Mouse (Mus musculus) kidney, postnatal 25 days (tissue): Measurements from ENCODE around the gene Sorcs3.

Experiments
- DNase-seq, 2 experiments: peaks; one replicate each; pipeline ENCODE4 v3.0.0; 2021; ENCODE audit warnings: mixed read lengths in 2 of 2

Sorcs3 gene

DNA sequence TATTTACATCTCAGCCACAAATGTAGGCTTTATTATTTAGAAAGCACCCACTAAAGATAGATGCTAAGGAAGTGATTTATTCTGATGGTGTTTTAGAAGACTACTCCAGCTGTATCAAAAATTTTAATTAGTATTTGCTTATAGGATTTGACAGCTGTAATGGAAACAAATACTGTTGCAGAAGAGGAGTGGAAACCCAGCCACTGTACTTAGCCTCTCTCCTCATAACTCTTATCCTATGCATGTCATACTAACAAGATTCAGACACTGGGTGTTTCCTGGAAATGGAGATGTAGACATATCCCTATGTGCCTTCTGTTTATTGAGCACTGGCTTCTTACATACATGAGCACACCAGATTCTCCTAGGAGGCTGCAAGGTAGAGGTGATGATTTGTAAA, 338.5 kb downstream of the Sorcs3 start:
- no peak for DNase-seq

GRCm38 (mm10) chr19:48545421-48546132, 339.8 kb downstream of the Sorcs3 start:
- no peak for DNase-seq

DNA sequence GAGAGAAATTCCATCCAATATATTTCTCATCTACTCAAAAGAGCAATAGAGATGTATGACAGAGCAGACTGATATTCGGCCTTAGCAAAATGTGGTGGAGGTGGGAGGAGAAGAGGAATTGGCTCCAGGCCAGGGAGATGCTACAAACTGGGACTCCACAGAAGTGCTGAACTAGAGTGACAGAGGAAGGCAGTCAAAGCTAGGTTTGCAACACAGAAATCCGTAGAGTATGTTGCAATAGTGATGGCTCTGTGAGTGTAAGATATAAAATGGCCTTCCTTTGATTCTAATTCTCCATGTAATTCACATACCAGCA, 340.3 kb downstream of the Sorcs3 start:
- no peak for DNase-seq

- no peak for DNase-seq
Observed at GRCm38 (mm10) chr19:48548143-48548881, 342.5 kb downstream of the Sorcs3 start.

DNA sequence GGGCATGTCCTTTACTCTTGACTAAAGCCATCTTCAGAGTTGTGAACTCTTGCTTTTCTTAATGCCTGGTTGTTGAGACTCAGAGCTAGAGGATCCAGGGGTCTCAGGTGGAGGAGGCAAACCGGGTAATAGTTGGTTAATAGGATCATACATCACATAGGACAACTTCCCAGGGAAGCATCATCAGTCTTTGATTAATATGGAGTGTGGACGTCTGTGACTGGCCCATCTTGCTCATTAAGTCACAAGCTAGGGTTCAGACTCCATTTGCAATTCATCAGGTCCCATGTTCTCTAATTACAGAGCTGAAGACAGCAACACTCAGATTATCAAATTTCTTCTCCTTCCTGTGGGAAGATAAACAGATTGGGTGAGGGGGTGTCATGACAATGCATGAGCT, 353.6 kb downstream of the Sorcs3 start:
- no peak for DNase-seq

DNA sequence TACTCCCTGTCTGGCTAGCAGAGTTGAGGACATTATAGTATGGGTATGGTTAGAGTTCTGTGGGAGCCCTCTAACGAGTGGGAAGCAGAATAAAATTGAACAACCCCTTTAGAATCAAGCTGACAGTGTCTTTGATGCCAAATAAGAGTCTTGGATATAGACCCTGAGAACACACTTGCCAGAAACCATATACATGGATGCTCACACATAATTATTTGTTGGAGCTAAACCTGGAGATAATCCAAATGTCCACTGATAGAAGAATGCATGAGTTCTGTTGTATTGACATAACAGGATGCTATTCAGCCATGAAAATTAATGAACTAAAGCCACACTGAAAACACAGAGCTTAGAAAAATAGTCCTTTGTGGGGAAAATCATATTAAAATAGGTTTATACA, 369.9 kb downstream of the Sorcs3 start:
- DNase-seq = no peak

DNA sequence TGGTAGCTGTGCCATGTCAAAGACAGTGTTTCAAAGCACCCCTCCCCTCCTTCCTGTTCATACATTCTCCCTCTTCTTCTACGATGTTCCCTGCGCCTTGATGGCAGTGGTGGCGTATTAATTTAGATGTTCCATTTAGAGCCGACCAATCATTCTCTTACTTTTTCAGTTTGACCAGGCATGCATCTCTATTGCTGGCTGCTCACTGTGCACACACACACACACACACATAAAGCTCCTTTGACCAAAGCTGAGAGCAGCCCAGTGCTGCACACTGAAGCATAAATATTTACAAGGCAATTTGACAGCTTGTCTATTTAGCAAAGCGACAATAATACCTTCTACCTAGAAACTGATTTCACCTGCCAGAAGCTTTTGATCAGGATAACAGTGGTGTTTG, 371.3 kb downstream of the Sorcs3 start:
- no peak for DNase-seq

GRCm38 (mm10) chr19:48584938-48585560, 379.2 kb downstream of the Sorcs3 start:
- no peak for DNase-seq

- DNase-seq = no peak
Observed at GRCm38 (mm10) chr19:48616951-48617350, 411.1 kb downstream of the Sorcs3 start.

DNA sequence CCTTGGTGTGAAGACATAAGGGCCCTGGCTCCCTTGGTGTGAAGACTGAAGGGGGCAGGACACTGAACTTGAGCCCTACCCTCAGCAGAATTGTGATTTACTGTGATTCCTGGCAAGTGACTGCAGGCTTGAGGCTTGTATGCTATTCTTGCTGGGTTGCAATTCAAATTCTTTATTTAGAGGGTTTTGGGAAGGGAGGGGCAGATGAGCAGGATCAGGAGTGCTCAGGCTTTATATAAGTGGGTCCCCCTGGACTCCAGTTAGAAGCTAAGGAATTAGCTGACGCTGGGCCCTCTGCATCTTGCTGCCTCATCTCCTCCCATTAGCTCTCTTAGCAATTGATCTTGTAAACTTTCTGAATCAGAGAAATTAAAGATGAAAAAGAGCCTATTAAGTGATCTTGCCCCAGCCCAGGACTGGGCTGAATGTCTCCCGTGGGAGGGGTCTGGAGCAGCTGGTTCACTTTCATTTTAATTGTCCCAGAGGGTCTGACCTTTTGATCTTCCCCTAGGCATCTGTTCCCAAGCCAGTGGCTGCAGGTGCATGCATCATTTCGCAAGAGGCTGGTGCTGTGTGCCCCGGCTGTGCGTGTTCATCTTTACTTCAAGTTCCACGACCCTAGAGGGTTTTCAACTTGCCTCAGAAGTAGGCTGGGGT, 425.0 kb downstream of the Sorcs3 start:
- DNase-seq = no peak

DNA sequence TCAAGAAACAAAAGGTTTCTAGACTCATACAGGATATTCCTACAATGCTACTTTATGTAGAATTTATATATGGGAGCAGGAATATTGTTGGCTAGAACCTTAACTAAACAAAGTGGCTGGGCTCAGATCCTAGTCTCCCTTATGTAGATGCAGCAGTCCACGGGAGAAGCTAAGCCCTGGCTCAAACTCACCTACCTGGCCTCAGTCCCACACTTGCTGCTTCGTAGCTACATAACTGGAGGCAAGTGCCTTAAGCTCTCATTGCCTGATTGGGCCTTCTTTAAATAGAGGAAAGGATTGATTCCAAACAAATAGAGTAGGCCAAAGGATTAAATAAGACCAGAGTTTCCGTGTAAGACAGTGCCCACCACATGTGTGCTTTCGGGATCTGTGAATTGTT, 436.7 kb downstream of the Sorcs3 start:
- no peak for DNase-seq

DNA sequence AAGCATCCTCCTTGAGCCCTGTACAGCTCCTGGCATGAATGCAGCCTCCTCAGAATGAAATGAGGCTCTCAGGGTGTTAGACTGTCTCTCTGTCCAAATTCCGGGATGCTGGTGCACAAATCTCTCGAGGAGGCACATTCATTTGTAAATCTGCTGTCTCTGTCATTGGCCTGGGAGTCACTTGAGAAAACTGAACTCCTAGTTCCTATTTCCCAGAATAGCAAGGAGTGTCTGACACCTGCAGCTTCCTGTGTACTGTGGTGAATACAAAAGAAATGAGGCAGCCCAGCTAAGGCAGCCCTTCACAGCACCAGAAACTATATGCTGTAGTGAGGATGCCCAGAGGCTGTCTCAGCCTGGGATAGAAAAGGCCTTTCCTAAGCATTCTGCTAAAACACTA, 444.1 kb downstream of the Sorcs3 start:
- DNase-seq = no peak

DNA sequence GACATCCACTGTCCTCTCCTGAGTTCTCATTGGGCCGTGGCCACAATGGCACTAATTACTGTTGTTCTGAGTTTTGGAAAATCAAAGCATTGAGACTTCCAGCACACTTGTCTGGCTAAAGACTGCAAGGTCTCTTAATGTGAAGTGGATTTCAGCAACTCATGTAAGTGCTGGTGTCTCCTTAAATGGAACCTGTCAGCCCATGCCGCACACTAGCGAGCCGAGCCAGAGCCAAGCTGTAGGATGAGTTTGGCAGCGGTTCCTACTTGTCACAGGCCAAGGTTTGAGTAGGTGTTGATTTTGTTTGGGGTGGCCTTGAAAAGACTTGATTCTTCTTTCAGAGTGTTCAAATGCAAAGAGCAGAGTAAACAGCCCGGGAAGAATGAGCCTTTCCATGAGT, 445.8 kb downstream of the Sorcs3 start:
- no peak for DNase-seq

DNA sequence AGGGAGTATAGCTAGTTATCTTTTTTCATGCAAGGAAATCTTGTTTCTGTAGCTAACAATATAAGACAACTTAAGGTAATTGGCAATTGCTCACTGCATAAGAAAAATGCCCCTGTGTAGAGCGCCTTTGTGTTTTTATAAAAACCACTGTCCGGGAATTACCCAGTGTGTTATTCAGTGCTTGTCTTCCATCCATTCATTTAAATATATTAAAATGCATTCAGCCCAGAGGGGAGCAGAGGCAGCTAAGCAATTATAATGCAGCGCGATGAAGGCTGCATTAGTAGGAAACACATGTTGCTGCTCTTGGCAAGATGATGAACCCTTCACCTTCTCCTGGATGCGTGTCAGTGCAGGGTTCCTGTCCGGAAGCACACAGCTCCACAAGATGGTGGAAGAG, 454.4 kb downstream of the Sorcs3 start:
- DNase-seq = no peak

GRCm38 (mm10) chr19:48679896-48680295, 474.1 kb downstream of the Sorcs3 start:
- DNase-seq = no peak

- DNase-seq = peak; percentile 33 to 41
Observed at GRCm38 (mm10) chr19:48682485-48682884, 476.7 kb downstream of the Sorcs3 start.

DNA sequence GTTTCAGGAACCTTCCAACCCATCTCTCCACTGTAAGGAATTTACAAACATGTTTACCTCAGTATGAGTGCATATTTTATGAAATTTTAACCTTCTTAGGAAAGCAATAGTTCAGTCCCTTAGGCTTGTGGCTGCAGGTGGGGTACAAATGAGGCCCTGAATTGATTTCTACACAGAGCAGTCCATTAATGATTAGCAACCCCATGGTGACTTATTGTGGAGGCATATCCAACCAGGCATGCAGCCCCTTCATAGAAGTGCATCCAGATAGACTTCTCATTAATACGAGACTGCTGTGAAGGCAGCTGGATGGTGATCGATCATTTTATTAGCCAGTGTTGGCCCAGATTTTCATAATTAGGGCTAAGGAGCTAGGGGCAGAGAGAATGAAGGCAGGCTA, 480.5 kb downstream of the Sorcs3 start:
- no peak for DNase-seq

GRCm38 (mm10) chr19:48700111-48700658, 494.4 kb downstream of the Sorcs3 start:
- DNase-seq = no peak

GRCm38 (mm10) chr19:48703763-48704162, 497.9 kb downstream of the Sorcs3 start:
- DNase-seq = no peak

GRCm38 (mm10) chr19:48706267-48706923, 500.6 kb downstream of the Sorcs3 start:
- DNase-seq = peak in 1 of 2 experiments; percentile 24

- no peak for DNase-seq
Observed at GRCm38 (mm10) chr19:48706924-48707320, 501.1 kb downstream of the Sorcs3 start.

GRCm38 (mm10) chr19:48725851-48726419, 520.1 kb downstream of the Sorcs3 start:
- no peak for DNase-seq
